Mouse (Mus musculus): ENCODE data around the gene 1700012B07Rik. TPM values are rescaled to one million over a fixed set of nuclear protein-coding genes. Genes with fewer than 3 reads are reported as not detected.
A peak's percentile ranks its signal among the peaks of the same experiment; 100 is the strongest.

Gene 1700012B07Rik
- total and polyA plus RNA-seq, 2 experiments from 2014 or later, result not detected

DNA sequence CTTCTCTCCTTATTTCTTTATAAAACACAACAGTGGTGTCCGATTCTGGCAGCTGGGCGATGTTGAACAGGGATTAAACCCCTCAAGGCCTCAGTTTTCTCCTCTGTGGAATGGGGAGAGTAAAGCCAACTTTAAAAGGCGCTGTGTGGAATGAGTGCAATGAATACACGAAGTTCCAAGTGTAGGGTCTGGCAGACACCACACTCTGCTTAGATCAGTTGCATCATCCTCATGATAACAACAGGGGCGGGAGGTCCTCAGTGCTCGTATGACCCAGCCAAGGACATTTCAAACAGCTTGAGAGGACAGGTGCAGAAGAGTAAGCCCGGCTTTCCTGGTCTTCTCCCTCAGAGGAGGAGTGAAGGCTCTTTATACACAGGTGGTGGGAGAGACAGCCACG lies 26.2 kb upstream of the 1700012B07Rik start:
- no peak overlapping the region for H3K27ac ChIP-seq (ENCODE audit: low read depth, low read length)
- no peaks in the 10 kb centered on the region for H3K9me3 ChIP-seq (ENCODE audit: low read length)
- H3K4me3 ChIP-seq (ENCODE audit: low read depth, low read length), result no peak overlapping the region
- H3K27me3 ChIP-seq (ENCODE audit: insufficient read depth, low read length), result no peaks in the 10 kb centered on the region
- ATAC-seq (ENCODE audit: low FRiP score), result no peak
- WGBS, result 90% methylated on average over 8 of the region's 8 CpGs
- H3K4me2 ChIP-seq (ENCODE audit: low read depth, low read length, poor library complexity, severe bottlenecking), result no peak overlapping the region
- no peak for DNase-seq (ENCODE audit: low spot score)
- no peaks in the 10 kb centered on the region for H3K4me1 ChIP-seq (ENCODE audit: insufficient read depth, low read length)
- no peaks in the 10 kb centered on the region for H3K36me3 ChIP-seq (ENCODE audit: insufficient read depth, low read length)
- TF ChIP-seq CTCF (IDR thresholded peaks at IDR 0.05), result no peak
- no peak overlapping the region for H3K9ac ChIP-seq (replicated peaks; ENCODE audit: low read length, poor library complexity, severe bottlenecking)

DNA sequence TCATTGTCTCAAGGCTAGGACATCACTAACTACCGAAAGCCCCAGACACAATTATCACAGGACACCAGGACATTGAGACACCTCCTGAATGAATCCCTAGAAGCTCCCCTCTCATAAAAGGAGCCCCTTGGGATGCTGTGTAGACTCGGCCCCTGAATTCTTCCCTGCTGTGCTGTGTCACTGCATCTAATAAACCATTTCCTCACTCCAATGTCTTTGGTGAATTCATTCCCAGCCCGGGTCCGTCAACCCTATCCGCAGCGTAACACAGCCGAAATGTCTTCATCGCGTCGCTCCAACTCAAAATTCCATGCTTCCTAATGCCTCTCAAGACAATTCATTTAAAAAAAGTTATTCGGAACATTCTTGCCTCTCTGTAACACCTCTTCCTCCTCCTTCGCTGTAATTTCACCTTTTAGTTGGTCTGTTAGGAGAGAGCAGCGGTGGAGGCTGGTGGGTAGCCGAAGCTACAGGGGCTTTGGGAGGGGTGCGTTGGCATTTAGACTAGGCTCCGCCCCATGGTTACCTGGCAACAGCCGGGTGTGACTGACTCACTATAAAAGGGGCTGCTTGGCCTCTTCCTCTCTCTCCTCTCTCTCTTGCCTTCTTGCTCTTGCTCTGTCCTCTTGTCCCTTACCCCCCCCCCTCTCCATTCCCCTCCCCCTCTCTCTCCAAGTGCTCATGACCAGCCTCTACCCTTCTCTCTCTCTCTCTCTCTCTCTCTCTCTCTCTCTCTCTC lies 25.6 kb upstream of the 1700012B07Rik start:
- DNase-seq (ENCODE audit: low spot score) (peak; percentile 37), ATAC-seq (ENCODE audit: low FRiP score) (no peak)
- Histone ChIP-seq H3K9me3 (ENCODE audit: low read length) (no peaks in the 10 kb centered on the region), H3K4me1 (ENCODE audit: insufficient read depth, low read length) (no peaks in the 10 kb centered on the region), H3K27ac (ENCODE audit: low read depth, low read length) (no peak overlapping the region), H3K4me3 (ENCODE audit: low read depth, low read length) (no peak overlapping the region), H3K27me3 (ENCODE audit: insufficient read depth, low read length) (no peaks in the 10 kb centered on the region), H3K36me3 (ENCODE audit: insufficient read depth, low read length) (no peaks in the 10 kb centered on the region), H3K4me2 (ENCODE audit: low read depth, low read length, poor library complexity, severe bottlenecking) (0 out of 2 replicates have a peak overlapping the region, but pooled peaks have one; percentile 20), H3K9ac (replicated peaks; ENCODE audit: low read length, poor library complexity, severe bottlenecking) (no peak overlapping the region)
- 46% methylated on average over 17 of the region's 17 CpGs for WGBS
- no peak for TF ChIP-seq CTCF (IDR thresholded peaks at IDR 0.05)

DNA sequence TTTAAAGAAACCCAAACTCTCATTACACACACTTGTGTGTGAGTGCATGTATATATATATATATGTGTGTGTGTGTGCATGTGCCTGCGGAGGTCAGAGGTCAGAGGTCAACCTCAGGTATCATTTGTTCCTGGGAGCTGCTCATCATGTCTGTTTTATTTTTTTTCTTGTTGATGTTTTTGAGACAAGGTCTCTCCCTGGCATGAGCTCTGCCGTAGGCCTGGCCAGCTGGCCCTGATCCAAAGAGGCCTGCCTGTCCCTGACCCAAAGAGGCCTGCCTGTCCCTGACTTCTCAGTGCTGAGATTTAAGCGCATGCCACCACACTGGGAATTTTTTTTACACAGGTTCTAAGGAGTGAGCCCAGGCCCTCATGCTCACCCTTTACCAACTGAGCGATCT lies 24.1 kb upstream of the 1700012B07Rik start:
- Histone ChIP-seq H3K9ac (replicated peaks; ENCODE audit: low read length, poor library complexity, severe bottlenecking) (no peak overlapping the region), H3K36me3 (ENCODE audit: insufficient read depth, low read length) (no peaks in the 10 kb centered on the region), H3K27me3 (ENCODE audit: insufficient read depth, low read length) (no peaks in the 10 kb centered on the region), H3K4me3 (ENCODE audit: low read depth, low read length) (no peak overlapping the region), H3K4me2 (ENCODE audit: low read depth, low read length, poor library complexity, severe bottlenecking) (no peak overlapping the region), H3K27ac (ENCODE audit: low read depth, low read length) (no peak overlapping the region), H3K9me3 (ENCODE audit: low read length) (no peaks in the 10 kb centered on the region), H3K4me1 (ENCODE audit: insufficient read depth, low read length) (no peaks in the 10 kb centered on the region)
- WGBS, result 83% methylated on average over 4 of the region's 4 CpGs
- ATAC-seq (ENCODE audit: low FRiP score), result no peak
- DNase-seq (ENCODE audit: low spot score), result no peak
- TF ChIP-seq CTCF (IDR thresholded peaks at IDR 0.05), result no peak

DNA sequence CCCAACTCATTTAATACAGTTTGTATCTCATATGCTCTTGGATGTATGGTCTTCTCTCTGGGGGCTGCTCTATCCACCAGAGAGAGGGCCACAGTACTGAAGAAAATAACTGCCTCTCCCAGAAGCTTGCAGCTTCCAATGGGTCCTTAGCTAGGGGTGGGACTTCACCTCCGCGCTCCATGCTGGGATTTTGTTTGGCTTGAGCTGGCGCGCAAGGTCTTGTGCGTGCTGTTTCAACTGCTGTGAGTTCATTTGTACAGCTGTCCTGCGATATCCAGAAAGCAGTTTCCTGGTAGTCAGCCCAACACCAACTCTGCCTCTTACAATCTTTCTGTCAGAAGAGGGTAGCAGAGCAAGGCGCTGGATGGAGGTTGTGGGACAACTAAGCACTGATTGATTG lies 18.5 kb upstream of the 1700012B07Rik start:
- Histone ChIP-seq H3K27ac (ENCODE audit: low read depth, low read length) (no peak overlapping the region), H3K27me3 (ENCODE audit: insufficient read depth, low read length) (no peaks in the 10 kb centered on the region), H3K9me3 (ENCODE audit: low read length) (no peaks in the 10 kb centered on the region), H3K4me2 (ENCODE audit: low read depth, low read length, poor library complexity, severe bottlenecking) (no peak overlapping the region), H3K9ac (replicated peaks; ENCODE audit: low read length, poor library complexity, severe bottlenecking) (no peak overlapping the region), H3K4me1 (ENCODE audit: insufficient read depth, low read length) (no peaks in the 10 kb centered on the region), H3K36me3 (ENCODE audit: insufficient read depth, low read length) (no peaks in the 10 kb centered on the region), H3K4me3 (ENCODE audit: low read depth, low read length) (no peak overlapping the region)
- no peak for DNase-seq (ENCODE audit: low spot score)
- WGBS, result 68% methylated on average over 7 of the region's 7 CpGs
- no peak for ATAC-seq (ENCODE audit: low FRiP score)
- TF ChIP-seq CTCF (IDR thresholded peaks at IDR 0.05), result no peak

DNA sequence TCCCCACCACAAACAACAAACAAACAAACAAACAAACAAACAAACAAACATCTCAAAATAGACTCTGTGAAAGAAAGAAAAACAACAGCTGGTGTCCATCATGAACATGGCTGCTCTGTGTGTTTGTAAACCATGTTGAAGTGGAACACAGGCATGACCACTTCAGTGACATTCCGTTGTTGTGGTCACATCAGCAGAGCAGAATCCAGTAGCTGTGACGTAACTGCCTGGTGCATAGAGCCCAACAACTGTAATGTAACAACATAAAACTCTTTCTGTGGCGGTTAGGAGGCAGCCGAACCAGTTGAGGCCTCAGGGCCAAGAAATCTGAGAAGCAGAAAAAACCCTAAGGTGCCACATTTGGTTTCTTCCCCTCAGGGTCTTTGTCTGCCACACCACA lies 17.8 kb upstream of the 1700012B07Rik start:
- Histone ChIP-seq H3K36me3 (ENCODE audit: insufficient read depth, low read length) (no peaks in the 10 kb centered on the region), H3K9ac (replicated peaks; ENCODE audit: low read length, poor library complexity, severe bottlenecking) (no peak overlapping the region), H3K27ac (ENCODE audit: low read depth, low read length) (no peak overlapping the region), H3K27me3 (ENCODE audit: insufficient read depth, low read length) (no peaks in the 10 kb centered on the region), H3K9me3 (ENCODE audit: low read length) (no peaks in the 10 kb centered on the region), H3K4me1 (ENCODE audit: insufficient read depth, low read length) (no peaks in the 10 kb centered on the region), H3K4me2 (ENCODE audit: low read depth, low read length, poor library complexity, severe bottlenecking) (no peak overlapping the region), H3K4me3 (ENCODE audit: low read depth, low read length) (no peak overlapping the region)
- WGBS, result 68% methylated on average over 4 of the region's 4 CpGs
- DNase-seq (ENCODE audit: low spot score), result no peak
- no peak for ATAC-seq (ENCODE audit: low FRiP score)
- no peak for TF ChIP-seq CTCF (IDR thresholded peaks at IDR 0.05)

DNA sequence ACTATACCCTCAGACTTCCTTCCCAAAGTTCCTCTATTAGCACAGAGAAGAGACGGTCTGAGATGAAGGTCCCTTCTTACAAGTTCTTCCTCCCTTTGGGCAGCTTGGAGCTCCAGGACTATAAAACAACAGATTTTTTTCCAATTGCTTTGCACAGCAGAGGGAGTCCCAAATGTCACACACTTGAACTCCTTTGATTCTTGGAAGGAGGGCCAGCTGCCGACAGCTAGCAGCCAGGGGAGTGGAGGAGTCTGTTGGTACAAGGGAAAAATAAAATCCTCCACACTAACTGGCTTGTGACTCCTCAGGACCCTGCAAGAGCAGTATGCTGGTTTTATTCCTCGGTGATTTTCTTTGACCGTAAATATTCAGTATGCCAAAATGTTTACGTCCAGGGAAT lies 16.6 kb upstream of the 1700012B07Rik start:
- ATAC-seq (ENCODE audit: low FRiP score) (no peak), DNase-seq (ENCODE audit: low spot score) (no peak)
- H3K27me3 ChIP-seq (ENCODE audit: insufficient read depth, low read length), result no peaks in the 10 kb centered on the region
- 77% methylated on average over 5 of the region's 5 CpGs for WGBS
- H3K36me3 ChIP-seq (ENCODE audit: insufficient read depth, low read length), result no peaks in the 10 kb centered on the region
- no peak overlapping the region for H3K9ac ChIP-seq (replicated peaks; ENCODE audit: low read length, poor library complexity, severe bottlenecking)
- H3K27ac ChIP-seq (ENCODE audit: low read depth, low read length), result no peak overlapping the region
- TF ChIP-seq CTCF (IDR thresholded peaks at IDR 0.05), result no peak
- no peak overlapping the region for H3K4me3 ChIP-seq (ENCODE audit: low read depth, low read length)
- no peaks in the 10 kb centered on the region for H3K4me1 ChIP-seq (ENCODE audit: insufficient read depth, low read length)
- H3K4me2 ChIP-seq (ENCODE audit: low read depth, low read length, poor library complexity, severe bottlenecking), result no peak overlapping the region
- H3K9me3 ChIP-seq (ENCODE audit: low read length), result no peaks in the 10 kb centered on the region
